Mouse (Mus musculus) bone marrow, adult 2 months (tissue): ENCODE measurements around the gene Ttc39a.
"Not testable (repeated sequence)": the region's sequence is repeated elsewhere in the genome, so short reads cannot be mapped to it uniquely, and the experiment has no call there.

ENCODE experiments used
- CTCF ChIP-seq: fragments of 200-500 bp; IDR thresholded peaks from 2 replicates; pipeline ENCODE4 v1.5.1; 2011; ENCODE audit warnings: low read length, control low read depth; ENCODE audit not compliant: control insufficient read depth, insufficient read depth
- POLR2A ChIP-seq: fragments of 200-500 bp; IDR thresholded peaks from 2 replicates; pipeline ENCODE4 v1.6.1; 2011; ENCODE audit warnings: low read depth, mild to moderate bottlenecking, control low read depth, low read length, borderline replicate concordance; ENCODE audit not compliant: control insufficient read depth

DNA sequence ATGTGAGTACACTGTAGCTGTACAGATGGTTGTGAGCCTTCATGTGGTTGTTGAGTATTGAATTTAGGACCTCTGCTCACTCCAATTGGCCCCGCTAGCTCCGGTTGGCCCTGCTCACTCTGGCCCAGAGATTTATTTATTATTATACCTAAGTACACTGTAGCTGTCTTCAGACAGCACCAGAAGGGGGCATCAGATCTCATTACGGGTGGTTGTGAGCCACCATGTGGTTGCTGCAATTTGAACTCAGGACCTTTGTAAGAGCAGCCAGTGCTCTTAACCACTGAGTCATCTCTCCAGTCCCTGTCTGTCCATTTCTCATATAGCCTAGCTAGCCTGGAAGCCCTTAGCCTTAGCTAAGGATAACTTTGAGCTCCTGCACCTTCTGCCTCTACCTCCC lies 1.5 kb upstream of the Ttc39a start:
- not testable (repeated sequence) for TF ChIP-seq POLR2A, CTCF
